Mouse (Mus musculus): ENCODE results near the gene Dusp9.

GRCm38 (mm10) chrX:73684978-73685377 is 45.8 kb downstream of the Dusp9 start:
- no peak for TF ChIP-seq CTCF (IDR thresholded peaks at IDR 0.05; ENCODE audit: low read depth, low read length)
- no peak for TF ChIP-seq GATA1 (IDR thresholded peaks at IDR 0.05; ENCODE audit: borderline replicate concordance, low read length)
- no peak for TF ChIP-seq POLR2AphosphoS5 (IDR thresholded peaks at IDR 0.05; ENCODE audit: insufficient replicate concordance, low read depth, low read length)

Data from G1E (cell line).